Mouse (Mus musculus) bone marrow macrophage, adult 2 months (primary cell): ENCODE measurements around the gene Sez6l.

Experiments
- CTCF ChIP-seq: IDR thresholded peaks from 2 replicates; pipeline ENCODE4 v1.5.1; 2012; ENCODE audit warnings: low read depth, mild to moderate bottlenecking, low read length, moderate library complexity
- POLR2A ChIP-seq: IDR thresholded peaks from 2 replicates; pipeline ENCODE4 v1.6.1; 2012; ENCODE audit warnings: mild to moderate bottlenecking, low read depth, low read length, borderline replicate concordance

GRCm38 (mm10) chr5:112591706-112592105 is 14.7 kb upstream of the Sez6l start:
- TF ChIP-seq CTCF (no peak), POLR2A (no peak)
